Mouse (Mus musculus) gastrocnemius, adult 2 months (tissue): ENCODE data around the gene Rabep1. TPM values are rescaled to one million over a fixed set of nuclear protein-coding genes. Genes with fewer than 3 reads are reported as not detected.

Experiments
- DNase-seq: peaks from one replicate; pipeline ENCODE4 v3.0.0; 2022
- H3K27ac ChIP-seq: fragments of 200-600 bp; 2 replicates; pipeline ENCODE4 v1.8.1; 2022; ENCODE audit warnings: mild to moderate bottlenecking
- H3K4me3 ChIP-seq: fragments of 200-600 bp; 2 replicates; pipeline ENCODE4 v1.8.1; 2022; ENCODE audit warnings: mild to moderate bottlenecking, moderate library complexity
- CTCF ChIP-seq: fragments of 200-600 bp; IDR thresholded peaks from 2 replicates; pipeline ENCODE4 v1.8.1; 2022; ENCODE audit warnings: antibody characterized with exemption, mild to moderate bottlenecking, moderate library complexity
- intact Hi-C: fragments of 180-260 bp; cut with DNase I; formaldehyde crosslinking; loops from one replicate; pipeline ENCODE4 v1.15.1; 2025
- total RNA-seq, 2 experiments: library from RNA; stranded (reverse); gene quantifications; 2 replicates each; pipeline ENCODE4 v1.2.3; 2021

Gene Rabep1
- total RNA-seq, 2 experiments from 2014 or later: 37.2 to 37.8 TPM

GRCm38 (mm10) chr11:70812365-70812764 lies 32.2 kb upstream of the Rabep1 start, which contains the start of gene Scimp:
Gene Scimp, minus strand, starts transcription at chr11:70812586.
- H3K27ac ChIP-seq: no peak within 1 kb of the TSS
- no peak within 1 kb of the TSS for H3K4me3 ChIP-seq
- intact Hi-C loops: no loop called here
- no peak for TF ChIP-seq CTCF
- no peak for DNase-seq

GRCm38 (mm10) chr11:70815071-70815470 lies 29.5 kb upstream of the Rabep1 start:
- intact Hi-C loops: loop anchor here (1.0 kb wide), 1 partner anchor 36 kb away; no protein-coding TSS in a partner anchor
- H3K4me3 ChIP-seq: no peak overlapping the region
- no peak for DNase-seq
- no peak overlapping the region for H3K27ac ChIP-seq
- TF ChIP-seq CTCF: no peak

- TF ChIP-seq CTCF: peak; percentile 87
- DNase-seq: no peak
- intact Hi-C loops: loop anchor here (1.0 kb wide), 1 partner anchor 36 kb away; no protein-coding TSS in a partner anchor
- Histone ChIP-seq H3K4me3 (no peak overlapping the region), H3K27ac (no peak overlapping the region)
These were observed 29.0 kb upstream of the Rabep1 start for GRCm38 (mm10) chr11:70815498-70816078.

- DNase-seq: no peak
- Histone ChIP-seq H3K27ac (no peak overlapping the region), H3K4me3 (no peak overlapping the region)
- intact Hi-C loops: no loop called here
- TF ChIP-seq CTCF: no peak
These were observed 27.8 kb upstream of the Rabep1 start for GRCm38 (mm10) chr11:70816770-70817169.

- TF ChIP-seq CTCF: no peak
- no peak overlapping the region for H3K27ac ChIP-seq
- H3K4me3 ChIP-seq: no peak overlapping the region
- no peak for DNase-seq
- intact Hi-C loops: no loop called here
These were observed 24.5 kb upstream of the Rabep1 start for GRCm38 (mm10) chr11:70820120-70820519.

- DNase-seq: peak; percentile 88
- intact Hi-C loops: no loop called here
- no peak for TF ChIP-seq CTCF
- H3K27ac ChIP-seq: peak overlapping the region; percentile 91
- peak overlapping the region; percentile 56 for H3K4me3 ChIP-seq
These were observed 22.6 kb upstream of the Rabep1 start for GRCm38 (mm10) chr11:70821728-70822591.

- Histone ChIP-seq H3K27ac (no peak overlapping the region), H3K4me3 (no peak overlapping the region)
- DNase-seq: no peak
- intact Hi-C loops: no loop called here
- TF ChIP-seq CTCF: peak; percentile 27; the same call in 1 of the 2 replicates
These were observed 18.4 kb upstream of the Rabep1 start for GRCm38 (mm10) chr11:70826207-70826606.

- intact Hi-C loops: no loop called here
- no peak for TF ChIP-seq CTCF
- no peak overlapping the region for H3K27ac ChIP-seq
These were observed 15.5 kb upstream of the Rabep1 start for GRCm38 (mm10) chr11:70828975-70829615.

GRCm38 (mm10) chr11:70831201-70831600 lies 13.4 kb upstream of the Rabep1 start:
- no peak for TF ChIP-seq CTCF
- intact Hi-C loops: no loop called here
- no peak overlapping the region for H3K4me3 ChIP-seq
- H3K27ac ChIP-seq: no peak overlapping the region
- no peak for DNase-seq

More at GRCm38 (mm10) chr11:70828975-70829615, 15.5 kb upstream of the Rabep1 start:
- DNase-seq: no peak
- no peak overlapping the region for H3K4me3 ChIP-seq

- no peak overlapping the region for H3K4me3 ChIP-seq
- intact Hi-C loops: no loop called here
These were observed 11.2 kb upstream of the Rabep1 start for GRCm38 (mm10) chr11:70833408-70833807.

GRCm38 (mm10) chr11:70833831-70834230 lies 10.7 kb upstream of the Rabep1 start:
- Histone ChIP-seq H3K27ac (no peak overlapping the region), H3K4me3 (no peak overlapping the region)
- intact Hi-C loops: no loop called here
- TF ChIP-seq CTCF: no peak
- DNase-seq: no peak

More at GRCm38 (mm10) chr11:70833408-70833807, 11.2 kb upstream of the Rabep1 start:
- TF ChIP-seq CTCF: no peak
- no peak for DNase-seq
- no peak overlapping the region for H3K27ac ChIP-seq

GRCm38 (mm10) chr11:70835381-70835831 lies 9.2 kb upstream of the Rabep1 start:
- DNase-seq: no peak
- intact Hi-C loops: no loop called here
- TF ChIP-seq CTCF: no peak
- Histone ChIP-seq H3K27ac (no peak overlapping the region), H3K4me3 (no peak overlapping the region)

- H3K27ac ChIP-seq: no peak overlapping the region
- no peak for DNase-seq
- no peak for TF ChIP-seq CTCF
- intact Hi-C loops: no loop called here
- no peak overlapping the region for H3K4me3 ChIP-seq
These were observed 7.5 kb upstream of the Rabep1 start for GRCm38 (mm10) chr11:70837031-70837430.
